Mouse (Mus musculus) heart, adult 2 months (tissue): Measurements from ENCODE around the gene Grk6. TPM values are rescaled to one million over a fixed set of nuclear protein-coding genes. Genes with fewer than 3 reads are reported as not detected.
"Not testable (repeated sequence)": the region's sequence is repeated elsewhere in the genome, so short reads cannot be mapped to it uniquely, and the experiment has no call there.

ENCODE experiments used
- DNase-seq, 2 experiments: peaks; one replicate each; pipeline ENCODE4 v3.0.0; 2021
- H3K27ac ChIP-seq: fragments of 200-600 bp; 2 replicates; pipeline ENCODE4 v1.8.1; 2022
- H3K27me3 ChIP-seq: fragments of 200-500 bp; 2 replicates; pipeline ENCODE4 v1.6.1; 2012; ENCODE audit warnings: mild to moderate bottlenecking, low read length, inconsistent platforms, mixed read lengths; ENCODE audit not compliant: control insufficient read depth, insufficient read depth
- H3K36me3 ChIP-seq: fragments of 200-500 bp; 2 replicates; pipeline ENCODE4 v1.6.1; 2012; ENCODE audit warnings: low read length, inconsistent platforms; ENCODE audit not compliant: control insufficient read depth, insufficient read depth
- H3K4me1 ChIP-seq: fragments of 200-500 bp; 2 replicates; pipeline ENCODE4 v1.6.1; 2011; ENCODE audit warnings: low read length; ENCODE audit not compliant: control insufficient read depth, insufficient read depth
- H3K4me3 ChIP-seq: fragments of 200-600 bp; 2 replicates; pipeline ENCODE4 v1.8.1; 2022
- H3K79me2 ChIP-seq: fragments of 200-500 bp; replicated peaks from 2 replicates; pipeline ENCODE4 v1.6.1; 2012; ENCODE audit warnings: mild to moderate bottlenecking, inconsistent platforms, low read length, moderate library complexity, mixed read lengths; ENCODE audit not compliant: control insufficient read depth, insufficient read depth
- H3K9ac ChIP-seq: fragments of 200-500 bp; 2 replicates; pipeline ENCODE4 v1.6.1; 2012; ENCODE audit warnings: low read depth, mild to moderate bottlenecking, control low read depth, inconsistent platforms, low read length, mixed read lengths
- CTCF ChIP-seq: fragments of 200-600 bp; IDR thresholded peaks from 2 replicates; pipeline ENCODE4 v1.8.1; 2022; ENCODE audit warnings: antibody characterized with exemption, mild to moderate bottlenecking, moderate library complexity
- EP300 ChIP-seq: fragments of 200-500 bp; IDR thresholded peaks from 2 replicates; pipeline ENCODE4 v1.6.1; 2011; ENCODE audit warnings: low read depth, low read length, control low read depth; ENCODE audit not compliant: insufficient read depth
- POLR2A ChIP-seq: fragments of 200-500 bp; IDR thresholded peaks from 2 replicates; pipeline ENCODE4 v1.6.1; 2011; ENCODE audit warnings: mild to moderate bottlenecking, low read depth, low read length, control low read depth; ENCODE audit not compliant: insufficient read depth
- WGBS: fragments of 180-500 bp; shearing (Covaris S2); methylation state at CpG from one replicate; pipeline ENCODE4 v1.1.7; 2018; 5-methylcytosine and 5-hydroxymethylcytosine counted together
- intact Hi-C: fragments of 180-260 bp; cut with DNase I; formaldehyde crosslinking; loops from one replicate; pipeline ENCODE4 v1.15.1; 2025
- polyA plus RNA-seq: library from polyadenylated mRNA; depleted of rRNA; stranded (reverse); fragments of >200 nt; gene quantifications from 2 replicates; pipeline ENCODE4 v1.2.3, GENCODE M21; 2012
- total RNA-seq, 2 experiments: library from RNA; stranded (reverse); gene quantifications; 2 replicates each; pipeline ENCODE4 v1.2.3; 2021

The Grk6 gene
- total and polyA plus RNA-seq, 3 experiments: 17.1 to 22.5 (median 19.5) TPM

DNA sequence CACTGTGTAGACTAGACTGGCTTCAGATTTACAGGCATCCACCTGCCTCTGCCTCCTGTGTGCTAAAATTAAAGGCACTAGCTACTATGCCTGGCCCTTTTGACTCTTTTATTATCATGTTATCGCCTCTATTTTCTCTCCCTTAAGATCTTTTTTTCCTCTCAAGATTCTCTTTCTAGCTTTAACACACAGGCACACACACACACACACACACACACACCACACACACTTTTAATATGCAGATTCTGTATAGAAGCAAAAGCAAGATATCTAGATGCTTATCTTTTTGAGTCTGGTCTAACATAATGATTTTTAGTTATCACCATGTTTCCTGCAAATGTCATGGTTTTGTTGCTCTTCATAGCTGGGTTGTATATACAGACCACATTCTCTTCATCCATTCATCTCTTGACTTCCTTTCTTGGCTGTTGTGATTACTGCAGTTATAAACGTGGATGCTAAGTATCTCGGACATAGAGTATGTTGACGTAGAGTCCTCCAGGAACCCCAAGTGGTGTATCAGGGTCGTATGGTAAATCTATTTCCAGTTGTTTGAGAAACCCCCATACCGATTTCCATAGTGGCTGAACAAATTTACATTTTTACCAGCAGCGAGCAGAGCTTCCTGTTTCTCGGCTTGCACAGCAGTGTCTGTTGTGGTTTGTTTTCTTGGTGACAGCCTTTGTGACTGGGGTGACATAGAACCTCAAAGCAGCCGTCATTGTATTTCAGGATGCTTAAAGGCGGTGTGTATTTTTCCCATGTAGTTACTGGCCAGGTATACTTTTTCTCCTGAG lies 12.8 kb upstream of the Grk6 start:
- Histone ChIP-seq H3K36me3 (no peaks in the 10 kb centered on the region), H3K4me1 (peaks cover 5% of the 10 kb centered on the region), H3K27ac (no peak overlapping the region), H3K27me3 (no peaks in the 10 kb centered on the region), H3K79me2 (no peaks in the 10 kb centered on the region), H3K4me3 (no peak overlapping the region), H3K9ac (no peak overlapping the region)
- DNase-seq: peak in 1 of 2 experiments; percentile 45
- TF ChIP-seq POLR2A: no peak
- TF ChIP-seq CTCF: no peak
- no peak for TF ChIP-seq EP300
- intact Hi-C loops: no loop called here
- WGBS: 52% methylated on average over 10 of the region's 10 CpGs

DNA sequence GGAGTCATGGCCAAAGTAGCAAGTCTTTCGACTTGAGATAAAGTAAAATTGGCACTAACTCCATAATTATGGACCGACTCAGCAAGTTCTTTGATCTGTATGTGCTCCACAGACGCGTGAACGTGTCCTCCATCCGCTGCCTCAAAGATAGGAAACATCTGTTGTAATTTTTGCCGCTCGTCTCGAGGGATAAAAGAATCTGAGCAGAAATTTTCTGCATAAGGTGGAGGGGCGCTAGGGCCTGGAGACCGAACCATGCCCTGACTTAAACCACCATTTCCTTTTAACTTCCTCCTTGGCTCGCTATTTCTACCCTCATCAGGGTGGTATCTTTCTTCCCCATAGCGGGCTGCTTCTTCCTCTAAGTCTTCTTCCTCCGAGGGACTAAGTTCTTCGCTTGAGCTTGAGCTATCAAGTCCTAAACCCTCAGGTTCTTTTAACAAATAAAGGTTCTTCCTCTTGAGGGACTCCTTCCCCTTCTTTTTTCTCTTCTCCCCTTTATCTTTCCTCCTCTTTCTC lies 7.7 kb upstream of the Grk6 start:
- H3K4me1 ChIP-seq, intact Hi-C loops, DNase-seq, H3K4me3 ChIP-seq, H3K79me2 ChIP-seq, H3K27ac ChIP-seq, H3K9ac ChIP-seq, H3K36me3 ChIP-seq, H3K27me3 ChIP-seq: not testable (repeated sequence)
- WGBS: 79% methylated on average over 15 of the region's 15 CpGs

DNA sequence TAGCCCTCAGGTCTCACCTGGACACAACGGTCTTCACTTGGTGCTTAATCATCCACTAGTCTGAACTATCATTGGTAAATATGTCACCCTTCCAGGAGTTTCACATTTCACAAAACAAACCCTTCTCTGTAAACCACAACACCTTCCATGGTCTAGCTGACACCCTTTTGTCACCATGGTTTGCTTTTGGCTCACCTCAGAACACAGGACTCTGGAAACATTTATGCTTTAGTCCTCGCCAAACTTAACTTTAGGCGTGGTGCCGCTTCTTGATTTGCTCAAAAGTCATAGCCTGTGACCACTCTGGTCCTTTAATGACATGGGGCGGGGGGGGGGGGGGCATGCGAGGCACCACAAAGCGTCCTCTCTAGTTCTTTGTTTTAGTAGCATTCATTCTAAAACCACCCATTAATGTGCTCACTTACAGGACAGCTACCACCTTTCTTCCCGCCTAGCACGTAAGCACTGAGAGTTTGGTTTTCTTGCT lies 1.0 kb upstream of the Grk6 start:
- TF ChIP-seq POLR2A: no peak
- no peak for TF ChIP-seq EP300
- no peak for TF ChIP-seq CTCF
- Histone ChIP-seq H3K79me2 (peaks cover 3% of the 10 kb centered on the region), H3K4me1 (peaks cover 8% of the 10 kb centered on the region), H3K36me3 (no peaks in the 10 kb centered on the region; the same call in 1 of the 2 replicates), H3K27me3 (no peaks in the 10 kb centered on the region), H3K27ac (peak overlapping the region; percentile 99), H3K4me3 (peak overlapping the region; percentile 50), H3K9ac (no peak overlapping the region)
- DNase-seq: no peak
- 33% methylated on average over 9 of the region's 9 CpGs for WGBS
- intact Hi-C loops: no loop called here

DNA sequence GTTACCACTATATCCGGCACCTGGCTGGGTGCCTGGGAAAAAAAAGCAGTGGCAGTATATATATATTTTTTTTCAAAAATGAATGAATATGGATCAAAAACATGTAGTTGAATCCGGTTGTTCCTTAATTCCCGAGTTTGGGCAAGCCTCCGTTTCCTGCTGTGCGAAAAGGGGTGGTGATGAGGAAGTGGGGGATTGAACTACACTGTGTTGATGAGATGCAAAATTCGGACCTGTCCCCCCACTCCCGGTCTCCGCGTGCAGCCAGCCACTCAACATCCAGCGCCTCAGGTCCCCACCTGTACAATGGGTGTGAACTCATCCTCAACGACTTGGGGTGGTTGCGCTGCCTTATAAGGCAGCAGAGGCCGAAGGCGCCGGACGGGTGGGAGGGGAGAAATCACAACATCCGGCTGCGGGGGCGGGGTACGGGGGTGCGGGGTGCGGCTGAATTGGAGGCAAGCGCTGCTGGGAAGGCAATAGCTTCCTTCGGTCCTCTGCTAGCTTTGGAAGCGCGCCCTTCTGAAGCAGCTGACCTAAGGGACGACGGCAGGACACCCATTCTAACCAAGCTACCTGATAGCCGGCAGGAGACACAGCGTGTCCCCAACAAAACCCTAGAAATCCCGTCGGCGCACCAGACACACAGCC lies 461 bp upstream of the Grk6 start:
- Histone ChIP-seq H3K4me3 (peak overlapping the region; percentile 50), H3K79me2 (peaks cover 3% of the 10 kb centered on the region), H3K27ac (peak overlapping the region; percentile 99), H3K9ac (peak overlapping the region; percentile 71), H3K36me3 (no peaks in the 10 kb centered on the region; the same call in 1 of the 2 replicates), H3K27me3 (no peaks in the 10 kb centered on the region), H3K4me1 (peaks cover 8% of the 10 kb centered on the region)
- no peak for DNase-seq
- peak; percentile 74 for TF ChIP-seq POLR2A
- no peak for TF ChIP-seq CTCF
- WGBS: 2% methylated on average over 33 of the region's 33 CpGs
- intact Hi-C loops: no loop called here

DNA sequence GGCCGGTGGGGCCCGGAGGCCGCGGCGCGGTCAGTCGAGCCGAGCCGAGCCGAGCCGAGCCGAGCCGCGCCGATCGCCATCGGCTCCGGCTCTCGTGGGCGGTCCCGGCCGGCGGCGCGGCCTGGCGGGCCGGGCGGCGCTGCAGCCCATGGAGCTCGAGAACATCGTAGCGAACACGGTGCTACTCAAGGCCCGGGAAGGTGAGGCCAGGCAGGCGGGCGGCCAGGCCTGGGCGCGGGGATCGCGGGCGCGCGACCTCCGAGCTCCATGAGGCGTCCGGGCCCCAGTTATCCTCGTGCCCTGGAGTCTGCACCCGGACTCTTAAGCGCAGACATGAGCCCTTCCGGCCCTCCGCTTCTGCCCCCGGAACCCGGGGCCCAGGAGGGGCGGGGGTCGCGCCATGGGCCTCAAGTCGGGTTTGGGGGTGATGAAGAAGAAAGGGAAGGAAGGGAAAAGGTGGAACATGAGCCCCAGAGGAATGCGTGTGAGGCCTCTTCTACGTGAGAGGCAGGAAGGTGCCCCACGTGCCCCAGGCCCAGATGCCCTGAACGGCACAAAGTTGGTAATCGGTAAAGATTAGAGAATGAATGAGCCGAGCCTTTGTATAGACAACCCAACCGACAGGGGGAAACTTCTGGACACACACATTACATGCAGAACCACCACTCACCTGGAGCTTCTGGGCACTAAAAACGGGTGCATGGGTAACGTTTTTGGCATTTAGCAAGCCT lies 654 bp downstream of the Grk6 start:
- H3K27ac ChIP-seq: peak overlapping the region; percentile 95
- intact Hi-C loops: loop anchor here (2.0 kb wide), 1 partner anchor 27 kb away; no protein-coding TSS in a partner anchor
- DNase-seq: no peak
- H3K9ac ChIP-seq: peak overlapping the region; percentile 98
- peak overlapping the region; percentile 93 for H3K4me3 ChIP-seq
- H3K79me2 ChIP-seq: peaks cover 3% of the 10 kb centered on the region
- H3K36me3 ChIP-seq: no peaks in the 10 kb centered on the region; the same call in 1 of the 2 replicates
- H3K4me1 ChIP-seq: peaks cover 10% of the 10 kb centered on the region
- 3% methylated on average over 62 of the region's 66 CpGs for WGBS
- no peaks in the 10 kb centered on the region for H3K27me3 ChIP-seq
- no peak for TF ChIP-seq CTCF
- TF ChIP-seq POLR2A: no peak
- TF ChIP-seq EP300: no peak
